Mouse (Mus musculus) small intestine, adult 2 months (tissue): Measurements from ENCODE around the gene Gabra4.

ENCODE experiments used
- CTCF ChIP-seq: fragments of 200-500 bp; IDR thresholded peaks from 2 replicates; pipeline ENCODE4 v1.5.1; 2012; ENCODE audit warnings: low read depth, mild to moderate bottlenecking, control low read depth, inconsistent platforms, low read length, moderate library complexity, mixed read lengths; ENCODE audit not compliant: insufficient replicate concordance, insufficient read length; ENCODE audit errors: extremely low read depth
- POLR2A ChIP-seq: fragments of 200-500 bp; IDR thresholded peaks from 2 replicates; pipeline ENCODE4 v1.6.1; 2012; ENCODE audit warnings: low read depth, mild to moderate bottlenecking, control low read depth, inconsistent platforms, low read length, moderate library complexity

DNA sequence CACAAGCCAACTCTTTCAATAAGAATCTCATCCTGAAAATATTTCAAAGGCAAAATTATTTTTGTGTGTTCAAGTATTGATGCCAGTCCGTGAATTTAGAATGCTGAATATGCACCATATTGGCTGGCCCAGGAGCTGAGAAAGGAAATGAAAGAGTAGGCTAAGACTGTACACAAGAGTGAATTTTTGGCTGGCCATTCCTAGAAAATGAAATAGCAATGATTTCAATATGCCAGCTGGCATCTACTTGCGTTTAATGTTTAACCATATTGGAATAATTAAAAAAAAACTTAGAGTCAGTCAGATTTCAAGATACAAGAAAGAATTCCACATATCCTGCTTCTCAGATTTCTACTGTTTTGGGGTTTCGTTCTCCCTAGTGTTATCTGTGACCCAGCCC, 30.3 kb downstream of the Gabra4 start:
- TF ChIP-seq CTCF (no peak), POLR2A (no peak)
